ENCODE assay signal across 17 mouse cellular contexts in genomic region chr14:120533301-120533700, GRCm38 (mm10).
"Had no signal": no experiment of that assay in that cellular context is flagged by ENCODE, and none has a peak within 500 bp of the region (broad histone marks: within the 10 kb centered on the region; RNA-seq: fewer than 3 reads in every experiment).

No protein-coding gene starts in this region.

- H3K27me3 ChIP-seq: kidney, embryonic 15.5 days; liver, embryonic 15.5 days; megakaryocyte, embryonic 14.5 days; midbrain, embryonic 13.5 days; neural tube, embryonic 13.5 days had no signal

- DNase-seq: layer of hippocampus, postnatal 36 days; retina, postnatal 1 day; right cerebral cortex, postnatal 25 days; spleen, adult 18-20 months; thymus, adult 2 months; thymus, postnatal 14 days; thymus, postnatal 4 days had no signal

- ATAC-seq: midbrain, embryonic 13.5 days; midbrain, embryonic 16.5 days had no signal

- H3K27ac ChIP-seq: kidney, embryonic 15.5 days; left cerebral cortex, adult 2 months; liver, embryonic 15.5 days; midbrain, embryonic 10.5 days; midbrain, embryonic 13.5 days; neural tube, embryonic 13.5 days had no signal

- H3K4me3 ChIP-seq: kidney, embryonic 15.5 days; left cerebral cortex, adult 2 months; liver, embryonic 15.5 days; megakaryocyte, embryonic 14.5 days; midbrain, embryonic 10.5 days; midbrain, embryonic 13.5 days; myocyte; neural tube, embryonic 13.5 days had no signal

- H3K9ac ChIP-seq: kidney, embryonic 15.5 days; liver, embryonic 15.5 days; midbrain, embryonic 13.5 days; neural tube, embryonic 13.5 days had no signal

- H3K9me3 ChIP-seq: kidney, embryonic 15.5 days; liver, embryonic 15.5 days; midbrain, embryonic 10.5 days; midbrain, embryonic 13.5 days; neural tube, embryonic 13.5 days had no signal

- H3K36me3 ChIP-seq: kidney, embryonic 15.5 days; liver, embryonic 15.5 days; midbrain, embryonic 10.5 days; midbrain, embryonic 13.5 days; neural tube, embryonic 13.5 days had no signal

- H3K4me2 ChIP-seq: kidney, embryonic 15.5 days; liver, embryonic 11.5 days; liver, embryonic 15.5 days; midbrain, embryonic 13.5 days; neural tube, embryonic 13.5 days had no signal

- H3K4me1 ChIP-seq: liver, embryonic 15.5 days; midbrain, embryonic 13.5 days had no signal
